Mouse (Mus musculus): ENCODE results near the gene Lrrc26. TPM values are rescaled to one million over a fixed set of nuclear protein-coding genes. Genes with fewer than 3 reads are reported as not detected.
A peak's percentile ranks its signal among the peaks of the same experiment; 100 is the strongest.

Gene Lrrc26
- polyA plus RNA-seq, 1 experiment from 2014 or later, result 0.23 TPM

GRCm38 (mm10) chr2:25267746-25268309 is 21.9 kb upstream of the Lrrc26 start:
- no peak for ATAC-seq (replicated peaks)
- H3K4me1 ChIP-seq, result peaks cover 65% of the 10 kb centered on the region
- no peak overlapping the region for H3K4me2 ChIP-seq
- H3K27ac ChIP-seq, result no peak overlapping the region
- peaks cover 13% of the 10 kb centered on the region for H3K36me3 ChIP-seq (replicated peaks)
- 70% methylated on average over 4 of the region's 4 CpGs for WGBS
- H3K27me3 ChIP-seq (replicated peaks), result peaks cover 8% of the 10 kb centered on the region; the same call in 1 of the 2 replicates
- H3K4me3 ChIP-seq, result no peak overlapping the region
- H3K9ac ChIP-seq, result no peak overlapping the region
- H3K9me3 ChIP-seq, result no peaks in the 10 kb centered on the region

- Histone ChIP-seq H3K4me3 (peak within 1 kb of the TSS; percentile 83), H3K27ac (peak within 1 kb of the TSS; percentile 83), H3K36me3 (replicated peaks) (peaks cover 39% of the 10 kb centered on the region), H3K4me1 (peaks cover 41% of the 10 kb centered on the region), H3K9ac (peak within 1 kb of the TSS; percentile 91), H3K27me3 (replicated peaks) (no peaks in the 10 kb centered on the region), H3K9me3 (no peaks in the 10 kb centered on the region), H3K4me2 (peak within 1 kb of the TSS; percentile 74)
- under 1% methylated on average over 55 of the region's 55 CpGs for WGBS
- ATAC-seq (replicated peaks), result peak; percentile 95
These were observed 17.7 kb upstream of the Lrrc26 start, which contains the start of the genes Ssna1 and Anapc2 for GRCm38 (mm10) chr2:25271827-25272511. Gene Ssna1 (minus strand): TSS chr2:25272438. Gene Anapc2 (plus strand): TSS chr2:25272478.

- H3K27me3 ChIP-seq (replicated peaks), result no peaks in the 10 kb centered on the region
- peak; percentile 79 for ATAC-seq (replicated peaks)
- H3K27ac ChIP-seq, result peak overlapping the region; percentile 83
- peak overlapping the region; percentile 83 for H3K4me3 ChIP-seq
- under 1% methylated on average over 29 of the region's 29 CpGs for WGBS
- H3K4me1 ChIP-seq, result peaks cover 36% of the 10 kb centered on the region
- H3K9ac ChIP-seq, result peak overlapping the region; percentile 91
- no peaks in the 10 kb centered on the region for H3K9me3 ChIP-seq
- peak overlapping the region; percentile 74 for H3K4me2 ChIP-seq
- peaks cover 45% of the 10 kb centered on the region for H3K36me3 ChIP-seq (replicated peaks)
These were observed 17.2 kb upstream of the Lrrc26 start for GRCm38 (mm10) chr2:25272515-25272914.

- peaks cover 31% of the 10 kb centered on the region for H3K4me1 ChIP-seq
- no peak for ATAC-seq (replicated peaks)
- peak overlapping the region; percentile 83 for H3K4me3 ChIP-seq
- peak overlapping the region; percentile 91 for H3K9ac ChIP-seq
- no peaks in the 10 kb centered on the region for H3K9me3 ChIP-seq
- 46% methylated on average over 16 of the region's 16 CpGs for WGBS
- H3K4me2 ChIP-seq, result peak overlapping the region; percentile 74
- H3K36me3 ChIP-seq (replicated peaks), result peaks cover 47% of the 10 kb centered on the region
- H3K27ac ChIP-seq, result peak overlapping the region; percentile 83
- H3K27me3 ChIP-seq (replicated peaks), result no peaks in the 10 kb centered on the region
These were observed 16.7 kb upstream of the Lrrc26 start for GRCm38 (mm10) chr2:25273010-25273409.

GRCm38 (mm10) chr2:25278928-25279882 is 10.5 kb upstream of the Lrrc26 start:
- peak; percentile 41 for ATAC-seq (replicated peaks)
- Histone ChIP-seq H3K27me3 (replicated peaks) (no peaks in the 10 kb centered on the region), H3K9me3 (no peaks in the 10 kb centered on the region), H3K4me3 (no peak overlapping the region), H3K9ac (no peak overlapping the region), H3K4me2 (no peak overlapping the region), H3K36me3 (replicated peaks) (peaks cover 60% of the 10 kb centered on the region), H3K27ac (no peak overlapping the region), H3K4me1 (peaks cover 2% of the 10 kb centered on the region)
- WGBS, result 63% methylated on average over 13 of the region's 13 CpGs

- H3K36me3 ChIP-seq (replicated peaks), result peaks cover 32% of the 10 kb centered on the region
These were observed 4.2 kb upstream of the Lrrc26 start for GRCm38 (mm10) chr2:25285551-25285950.

GRCm38 (mm10) chr2:25286314-25286713 is 3.4 kb upstream of the Lrrc26 start:
- H3K4me2 ChIP-seq, result no peak overlapping the region
- H3K36me3 ChIP-seq (replicated peaks), result peaks cover 32% of the 10 kb centered on the region
- H3K4me3 ChIP-seq, result no peak overlapping the region
- peaks cover 23% of the 10 kb centered on the region for H3K4me1 ChIP-seq
- H3K9me3 ChIP-seq, result no peaks in the 10 kb centered on the region
- WGBS, result 84% methylated on average over 1 of the region's 1 CpGs
- peaks cover 36% of the 10 kb centered on the region for H3K27me3 ChIP-seq (replicated peaks)
- ATAC-seq (replicated peaks), result no peak
- no peak overlapping the region for H3K27ac ChIP-seq
- H3K9ac ChIP-seq, result no peak overlapping the region

More at GRCm38 (mm10) chr2:25285551-25285950, 4.2 kb upstream of the Lrrc26 start:
- H3K27ac ChIP-seq, result no peak overlapping the region
- no peak overlapping the region for H3K4me2 ChIP-seq
- no peak for ATAC-seq (replicated peaks)
- H3K4me1 ChIP-seq, result peaks cover 16% of the 10 kb centered on the region
- H3K9me3 ChIP-seq, result no peaks in the 10 kb centered on the region
- H3K27me3 ChIP-seq (replicated peaks), result peaks cover 28% of the 10 kb centered on the region
- no peak overlapping the region for H3K4me3 ChIP-seq
- no peak overlapping the region for H3K9ac ChIP-seq
- 95% methylated on average over 2 of the region's 2 CpGs for WGBS

GRCm38 (mm10) chr2:25286837-25287636 is 2.7 kb upstream of the Lrrc26 start:
- ATAC-seq (replicated peaks), result no peak; the same call in 1 of the 2 replicates
- H3K27ac ChIP-seq, result no peak overlapping the region
- H3K9me3 ChIP-seq, result no peaks in the 10 kb centered on the region
- H3K36me3 ChIP-seq (replicated peaks), result peaks cover 29% of the 10 kb centered on the region
- no peak overlapping the region for H3K4me3 ChIP-seq
- no peak overlapping the region for H3K4me2 ChIP-seq
- no peak overlapping the region for H3K9ac ChIP-seq
- H3K27me3 ChIP-seq (replicated peaks), result peaks cover 43% of the 10 kb centered on the region
- WGBS, result 52% methylated on average over 7 of the region's 7 CpGs
- H3K4me1 ChIP-seq, result peaks cover 27% of the 10 kb centered on the region

- ATAC-seq (replicated peaks), result no peak
- H3K4me2 ChIP-seq, result no peak within 1 kb of the TSS
- H3K36me3 ChIP-seq (replicated peaks), result peaks cover 20% of the 10 kb centered on the region
- H3K9me3 ChIP-seq, result no peaks in the 10 kb centered on the region
- no peak within 1 kb of the TSS for H3K9ac ChIP-seq
- H3K27me3 ChIP-seq (replicated peaks), result peaks cover 54% of the 10 kb centered on the region
- H3K4me1 ChIP-seq, result peaks cover 35% of the 10 kb centered on the region
- H3K4me3 ChIP-seq, result no peak within 1 kb of the TSS
- no peak within 1 kb of the TSS for H3K27ac ChIP-seq
- WGBS, result 81% methylated on average over 6 of the region's 6 CpGs
These were observed 1.6 kb upstream of the Lrrc26 start, which contains the start of gene Tmem210 for GRCm38 (mm10) chr2:25287927-25288649. Gene Tmem210 (plus strand): TSS chr2:25288145.

- H3K27ac ChIP-seq, result no peak overlapping the region
- no peak overlapping the region for H3K4me2 ChIP-seq
- ATAC-seq (replicated peaks), result no peak
- WGBS, result 87% methylated on average over 7 of the region's 7 CpGs
- H3K4me1 ChIP-seq, result peaks cover 35% of the 10 kb centered on the region
- peaks cover 17% of the 10 kb centered on the region; the same call in 1 of the 2 replicates for H3K36me3 ChIP-seq (replicated peaks)
- H3K9me3 ChIP-seq, result no peaks in the 10 kb centered on the region
- H3K4me3 ChIP-seq, result no peak overlapping the region
- H3K9ac ChIP-seq, result no peak overlapping the region
- H3K27me3 ChIP-seq (replicated peaks), result peaks cover 61% of the 10 kb centered on the region
These were observed 875 bp upstream of the Lrrc26 start for GRCm38 (mm10) chr2:25288734-25289345.
